Mouse (Mus musculus) heart, postnatal 0 days (tissue): ENCODE results near the gene Alkbh1. TPM values are rescaled to one million over a fixed set of nuclear protein-coding genes. Genes with fewer than 3 reads are reported as not detected.

Experiments used
- ATAC-seq: fragments of 200-750 bp; cut with Nextera tagmentation; 2 replicates; pipeline ENCODE4 v1.8.0; 2017; ENCODE audit warnings: low read depth, moderate number of reproducible peaks, moderate library complexity; ENCODE audit not compliant: insufficient read depth
- DNase-seq: peaks from one replicate; pipeline ENCODE4 v3.0.0-alpha.2; 2016; ENCODE audit warnings: low spot score
- H3K27ac ChIP-seq: fragments of 300-500 bp; sonication (generic); 2 replicates; pipeline ENCODE4 v1.5.1; 2014; ENCODE audit warnings: low read depth, mild to moderate bottlenecking
- H3K27me3 ChIP-seq: fragments of 300-500 bp; sonication (generic); 2 replicates; pipeline ENCODE4 v1.6.1; 2014; ENCODE audit warnings: low read length, mixed read lengths; ENCODE audit not compliant: control insufficient read depth, insufficient read depth
- H3K36me3 ChIP-seq: fragments of 300-500 bp; sonication (generic); replicated peaks from 2 replicates; pipeline ENCODE4 v1.6.1; 2014; ENCODE audit warnings: low read length, mixed read lengths; ENCODE audit not compliant: control insufficient read depth, insufficient read depth
- H3K4me1 ChIP-seq: fragments of 300-500 bp; sonication (generic); 2 replicates; pipeline ENCODE4 v1.6.1; 2014; ENCODE audit warnings: antibody characterized with exemption; ENCODE audit not compliant: control insufficient read depth, insufficient read depth
- H3K4me2 ChIP-seq: fragments of 300-500 bp; sonication (generic); 2 replicates; pipeline ENCODE4 v1.6.1; 2014; ENCODE audit warnings: low read depth, mild to moderate bottlenecking, low read length, moderate library complexity
- H3K4me3 ChIP-seq: fragments of 300-500 bp; sonication (generic); 2 replicates; pipeline ENCODE4 v1.5.1; 2014; ENCODE audit warnings: low read depth, low read length
- H3K9ac ChIP-seq: fragments of 300-500 bp; sonication (generic); replicated peaks from 2 replicates; pipeline ENCODE4 v1.6.1; 2014; ENCODE audit warnings: low read depth, low read length, mixed read lengths
- H3K9me3 ChIP-seq: fragments of 300-500 bp; sonication (generic); replicated peaks from 2 replicates; pipeline ENCODE4 v1.6.1; 2016; ENCODE audit warnings: low read length; ENCODE audit not compliant: control insufficient read depth
- CTCF ChIP-seq: IDR thresholded peaks from 2 replicates; pipeline ENCODE4 v1.5.1; 2016; ENCODE audit warnings: antibody characterized with exemption, control low read depth, low read depth
- EP300 ChIP-seq: IDR thresholded peaks from 2 replicates; pipeline ENCODE4 v1.6.1; 2016; ENCODE audit warnings: antibody characterized with exemption, low read depth
- WGBS: fragments of 180-500 bp; shearing (Covaris S2); extraction: QIAGEN DNeasy Blood & Tissue Kit; methylation state at CpG from one replicate; pipeline ENCODE4 v1.1.7; 2014; 5-methylcytosine and 5-hydroxymethylcytosine counted together
- polyA plus RNA-seq: library from polyadenylated mRNA; unstranded; fragments of >200 nt; fragmentation: Nextera tagmentation; extraction: Ambion mirVana; gene quantifications from 2 replicates; pipeline ENCODE4 v1.2.1, GENCODE M21; 2015
- total RNA-seq: library from RNA; depleted of rRNA; stranded (reverse); fragments of >200 nt; gene quantifications from 2 replicates; pipeline ENCODE4 v1.2.3, GENCODE M21; 2014; ENCODE audit warnings: low replicate concordance

The Alkbh1 gene
- total and polyA plus RNA-seq, 2 experiments from 2014 or later = 17.7 to 26.2 TPM

GRCm38 (mm10) chr12:87389231-87389630 lies 54.6 kb downstream of the Alkbh1 start:
- no peak overlapping the region for H3K9ac ChIP-seq
- peak overlapping the region; percentile 66; the same call in 1 of the 2 replicates for H3K4me2 ChIP-seq
- H3K4me3 ChIP-seq = no peak overlapping the region
- 80% methylated on average over 3 of the region's 3 CpGs for WGBS
- H3K36me3 ChIP-seq = no peaks in the 10 kb centered on the region
- peak overlapping the region; percentile 85; the same call in 1 of the 2 replicates for H3K27ac ChIP-seq
- no peaks in the 10 kb centered on the region for H3K9me3 ChIP-seq
- no peak for TF ChIP-seq EP300
- TF ChIP-seq CTCF = no peak
- ATAC-seq (no peak), DNase-seq (no peak)
- H3K4me1 ChIP-seq = peaks cover 13% of the 10 kb centered on the region
- no peaks in the 10 kb centered on the region for H3K27me3 ChIP-seq

GRCm38 (mm10) chr12:87388122-87388774 lies 55.6 kb downstream of the Alkbh1 start, which contains the start of gene Sptlc2:
Gene Sptlc2 (minus strand): TSS chr12:87388355.
- no peaks in the 10 kb centered on the region for H3K36me3 ChIP-seq
- peak; percentile 100 for DNase-seq
- under 1% methylated on average over 45 of the region's 45 CpGs for WGBS
- H3K9me3 ChIP-seq = no peaks in the 10 kb centered on the region
- H3K4me1 ChIP-seq = peaks cover 13% of the 10 kb centered on the region
- peak within 1 kb of the TSS; percentile 94 for H3K27ac ChIP-seq
- H3K9ac ChIP-seq = peak within 1 kb of the TSS; percentile 98
- TF ChIP-seq EP300 (peak; percentile 33; the same call in 1 of the 2 replicates), CTCF (peak; percentile 19; the same call in 1 of the 2 replicates)
- H3K4me3 ChIP-seq = peak within 1 kb of the TSS; percentile 100
- H3K27me3 ChIP-seq = no peaks in the 10 kb centered on the region
- peak within 1 kb of the TSS; percentile 99 for H3K4me2 ChIP-seq
- ATAC-seq = peak; percentile 97

GRCm38 (mm10) chr12:87387171-87388121 lies 56.4 kb downstream of the Alkbh1 start:
- peak overlapping the region; percentile 100 for H3K4me3 ChIP-seq
- no peak for DNase-seq

GRCm38 (mm10) chr12:87385051-87385450 lies 58.8 kb downstream of the Alkbh1 start:
- peaks cover 32% of the 10 kb centered on the region for H3K4me1 ChIP-seq
- no peaks in the 10 kb centered on the region for H3K36me3 ChIP-seq
- no peak overlapping the region for H3K27ac ChIP-seq
- no peak for DNase-seq
- no peaks in the 10 kb centered on the region for H3K9me3 ChIP-seq
- no peaks in the 10 kb centered on the region for H3K27me3 ChIP-seq
- no peak for ATAC-seq
- 87% methylated on average over 3 of the region's 3 CpGs for WGBS
- H3K4me2 ChIP-seq = no peak overlapping the region
- H3K4me3 ChIP-seq = no peak overlapping the region
- H3K9ac ChIP-seq = no peak overlapping the region
- TF ChIP-seq CTCF = no peak
- no peak for TF ChIP-seq EP300

More at GRCm38 (mm10) chr12:87387171-87388121, 56.4 kb downstream of the Alkbh1 start:
- no peaks in the 10 kb centered on the region for H3K9me3 ChIP-seq
- under 1% methylated on average over 62 of the region's 65 CpGs for WGBS
- peaks cover 13% of the 10 kb centered on the region for H3K4me1 ChIP-seq
- ATAC-seq = peak; percentile 32
- no peak for TF ChIP-seq EP300
- TF ChIP-seq CTCF = no peak
- H3K4me2 ChIP-seq = peak overlapping the region; percentile 99
- peak overlapping the region; percentile 98 for H3K9ac ChIP-seq
- H3K27ac ChIP-seq = peak overlapping the region; percentile 94
- H3K36me3 ChIP-seq = no peaks in the 10 kb centered on the region
- no peaks in the 10 kb centered on the region for H3K27me3 ChIP-seq

- no peak for ATAC-seq
- H3K27ac ChIP-seq = 0 out of 2 replicates have a peak overlapping the region, but pooled peaks have one; percentile 39
These were observed 62.5 kb downstream of the Alkbh1 start for GRCm38 (mm10) chr12:87381380-87381682.

More at GRCm38 (mm10) chr12:87381380-87381682, 62.5 kb downstream of the Alkbh1 start:
- H3K4me1 ChIP-seq = peaks cover 19% of the 10 kb centered on the region
- DNase-seq = no peak
- TF ChIP-seq EP300 (0 out of 2 replicates have a peak, but pooled peaks have one; percentile 30), CTCF (no peak)
- H3K4me2 ChIP-seq = no peak overlapping the region
- no peaks in the 10 kb centered on the region for H3K36me3 ChIP-seq
- no peak overlapping the region for H3K4me3 ChIP-seq
- H3K9ac ChIP-seq = no peak overlapping the region
- H3K9me3 ChIP-seq = no peaks in the 10 kb centered on the region
- 13% methylated on average over 2 of the region's 2 CpGs for WGBS
- H3K27me3 ChIP-seq = no peaks in the 10 kb centered on the region
